Mouse (Mus musculus): Measurements from ENCODE around the gene Gm28551.
"Not testable (repeated sequence)": the region's sequence is repeated elsewhere in the genome, so short reads cannot be mapped to it uniquely, and the experiment has no call there.

The Gm28551 gene

DNA sequence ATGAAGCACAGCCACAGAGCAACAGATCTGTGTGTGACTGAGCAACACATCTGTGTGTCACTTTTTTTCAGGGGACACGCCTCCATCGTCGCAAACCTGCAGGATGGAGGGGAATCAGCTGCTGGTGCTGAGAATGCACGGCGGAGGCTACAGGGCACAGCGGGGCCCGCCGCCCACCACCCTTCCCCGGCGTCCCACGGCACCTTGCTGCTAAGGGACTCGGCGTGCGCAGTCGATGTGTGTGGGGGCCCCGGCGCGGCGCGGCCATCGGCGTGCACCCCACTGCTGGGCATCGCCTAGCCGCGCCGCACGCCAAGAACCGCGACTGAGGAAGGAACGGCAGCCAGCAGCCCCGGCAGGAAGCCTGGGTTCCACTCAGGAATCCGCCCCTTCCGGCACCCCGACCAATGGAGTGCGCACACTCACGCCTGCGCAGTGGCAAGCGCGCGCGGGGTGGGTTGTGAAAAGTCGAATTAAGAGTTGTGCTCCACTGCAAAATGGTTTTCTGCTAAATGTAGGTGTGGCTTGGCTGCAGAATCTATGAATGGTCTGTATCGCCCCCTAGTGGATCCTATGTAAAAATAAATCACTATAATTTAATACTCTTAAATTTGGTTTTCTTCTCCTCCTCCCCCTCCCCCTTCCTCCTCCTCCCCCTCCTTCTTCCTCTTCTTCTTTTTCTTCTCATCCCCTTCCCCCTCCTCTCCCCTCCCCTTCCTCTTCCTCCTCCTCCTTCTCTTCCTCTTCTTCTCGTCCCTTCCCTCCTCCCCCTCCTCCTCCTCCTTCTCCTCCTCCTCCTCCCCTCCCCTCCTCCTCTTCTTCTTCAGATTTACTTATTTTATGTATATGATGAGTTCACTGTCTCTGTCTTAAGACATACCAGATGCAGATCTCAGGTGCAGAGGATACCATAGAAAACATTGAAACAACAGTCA is at the start of gene Gm28551, which contains the start of the genes Asdurf and Asnsd1:
Gene Gm28551 (minus strand): TSS at position 341 of the 935 bp plus-strand sequence.
Gene Asdurf (minus strand): TSS at position 293 of the 935 bp plus-strand sequence.
Gene Asnsd1 (minus strand): TSS at position 426 of the 935 bp plus-strand sequence.
- peak; percentile 99 for DNase-seq (ENCODE audit: low spot score)

DNA sequence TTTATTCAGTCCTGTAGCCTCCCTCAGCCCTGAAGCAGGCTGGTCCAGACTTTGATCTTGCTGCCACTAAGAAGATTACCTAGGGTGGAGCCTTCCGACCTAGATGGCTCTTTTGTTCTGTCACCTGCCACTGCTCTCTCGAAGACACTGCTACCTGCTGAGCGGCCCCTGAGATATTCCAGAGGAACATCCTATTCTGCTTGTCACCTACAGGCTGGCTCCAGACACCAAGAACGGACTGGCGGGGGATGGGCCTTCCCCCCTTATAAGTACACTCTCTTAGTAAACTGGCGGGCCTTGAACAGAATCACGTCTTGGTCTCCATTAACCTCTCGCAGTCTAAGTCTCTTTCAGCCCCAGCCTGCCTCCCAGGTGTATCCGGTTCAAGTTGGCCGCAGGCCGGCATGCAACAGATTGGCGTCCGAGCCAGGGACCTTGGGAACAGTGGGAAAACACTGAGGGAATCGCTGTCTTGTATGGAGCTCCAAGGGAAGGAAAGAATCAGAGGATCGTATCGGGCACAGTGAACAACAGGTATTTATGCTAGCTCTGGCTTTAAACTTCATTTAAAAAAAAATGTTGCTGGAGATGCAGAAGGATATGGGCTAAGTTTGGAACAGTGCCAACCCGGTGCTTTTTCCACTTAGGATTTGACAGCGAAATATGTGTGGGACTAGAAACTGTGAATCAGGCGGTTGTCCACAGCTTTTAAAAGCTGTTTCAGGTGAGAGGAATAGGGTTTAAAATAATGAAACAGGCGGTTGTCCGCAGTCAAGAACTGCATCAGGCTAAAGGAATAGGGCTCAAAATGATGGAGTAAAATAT is 41.7 kb upstream of the Gm28551 start:
- DNase-seq (ENCODE audit: low spot score) = not testable (repeated sequence)

- no peak for DNase-seq (ENCODE audit: low spot score)
Measured at GRCm38 (mm10) chr1:53388762-53389161, 36.3 kb upstream of the Gm28551 start.

DNA sequence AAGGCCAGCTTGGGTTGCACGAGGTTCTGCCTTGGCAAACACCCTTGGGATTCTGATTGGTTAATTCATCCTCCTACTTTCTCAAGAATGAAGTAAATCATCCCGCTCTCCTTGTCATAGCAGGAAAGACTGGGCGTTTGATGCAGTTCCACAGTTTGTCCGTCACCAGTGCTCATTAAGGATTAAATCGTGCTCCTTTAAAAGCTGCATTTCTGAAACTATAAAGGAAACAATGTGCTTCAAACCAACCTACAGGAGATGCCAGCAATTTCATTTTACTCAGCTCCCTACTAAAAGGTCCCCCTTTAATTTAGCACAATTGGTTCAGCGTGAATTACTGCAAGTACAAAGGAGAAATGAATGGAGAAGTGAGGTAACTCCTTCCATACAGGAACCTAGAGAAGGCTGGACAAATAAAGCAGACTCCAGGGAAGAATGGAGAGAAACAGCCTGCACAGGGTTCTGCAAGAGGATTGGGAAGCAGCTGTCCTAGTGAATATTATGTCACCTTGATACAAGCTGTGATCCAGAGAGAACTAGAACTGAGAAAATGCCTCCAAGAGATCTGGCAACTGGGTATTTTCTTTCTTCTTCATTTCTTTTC is 31.7 kb upstream of the Gm28551 start:
- DNase-seq (ENCODE audit: low spot score) = no peak

GRCm38 (mm10) chr1:53377731-53378130 is 25.3 kb upstream of the Gm28551 start:
- no peak for DNase-seq (ENCODE audit: low spot score)

- not testable (repeated sequence) for DNase-seq (ENCODE audit: low spot score)
Measured at GRCm38 (mm10) chr1:53375965-53376364, 23.5 kb upstream of the Gm28551 start.

DNA sequence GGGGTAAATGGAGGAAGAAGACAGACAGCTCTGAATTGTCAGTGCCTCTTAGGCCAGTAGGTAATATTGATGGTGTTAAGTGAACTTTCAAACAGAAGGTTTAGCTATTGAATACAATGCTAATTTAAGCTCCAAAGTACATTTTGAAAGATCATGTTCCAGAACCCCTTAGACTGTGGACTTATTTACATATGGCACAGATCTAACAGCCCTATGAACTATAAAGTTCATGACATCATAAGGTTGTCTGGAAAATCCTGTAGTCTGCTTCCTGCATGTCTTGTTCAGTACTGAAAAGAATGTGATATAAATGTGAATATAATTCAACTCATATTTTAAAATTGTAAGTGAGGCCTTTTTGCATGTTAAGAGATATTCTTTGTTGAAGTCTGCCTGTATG is 6.5 kb upstream of the Gm28551 start:
- no peak for DNase-seq (ENCODE audit: low spot score)

DNA sequence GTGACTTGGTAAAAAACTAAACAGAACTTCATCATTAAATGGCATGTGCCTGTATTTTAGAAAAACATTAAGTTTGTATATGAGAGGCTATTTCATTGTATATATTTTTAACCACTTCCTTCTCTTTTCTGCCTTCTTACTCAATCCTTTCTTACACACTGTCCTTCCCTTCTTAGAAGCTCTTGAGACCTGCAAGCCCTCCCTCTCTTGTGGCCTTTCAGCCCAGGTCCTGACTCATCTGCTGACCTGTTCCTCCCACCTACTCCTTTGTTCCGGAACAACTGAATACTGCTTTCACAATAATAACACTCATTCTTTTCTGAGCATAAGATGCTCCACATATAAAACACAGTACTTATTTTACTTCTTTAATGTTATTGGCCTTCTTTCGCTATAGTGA is 11.4 kb downstream of the Gm28551 start:
- DNase-seq (ENCODE audit: low spot score) = no peak

- not testable (repeated sequence) for DNase-seq (ENCODE audit: low spot score)
Measured at GRCm38 (mm10) chr1:53337403-53337802, 15.1 kb downstream of the Gm28551 start.

DNA sequence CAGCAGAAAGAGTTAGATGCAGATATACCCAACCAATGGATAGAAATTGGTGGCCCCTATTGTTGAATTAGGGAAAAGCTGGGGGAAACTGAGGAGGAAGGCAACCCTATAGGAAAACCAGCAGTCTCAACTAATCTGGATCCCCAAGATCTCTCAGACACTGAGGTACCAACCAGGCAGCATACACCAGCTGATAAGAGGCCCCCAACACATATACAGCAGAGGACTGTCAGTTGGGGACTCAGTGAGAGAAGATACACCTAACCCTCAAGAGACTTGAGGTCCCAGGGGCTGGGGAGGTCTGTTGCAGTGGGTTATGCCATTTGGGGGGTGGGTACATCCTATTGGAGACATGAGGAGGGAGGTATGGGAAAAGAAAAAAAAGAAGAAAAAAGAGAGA is 17.0 kb downstream of the Gm28551 start:
- DNase-seq (ENCODE audit: low spot score) = no peak

DNA sequence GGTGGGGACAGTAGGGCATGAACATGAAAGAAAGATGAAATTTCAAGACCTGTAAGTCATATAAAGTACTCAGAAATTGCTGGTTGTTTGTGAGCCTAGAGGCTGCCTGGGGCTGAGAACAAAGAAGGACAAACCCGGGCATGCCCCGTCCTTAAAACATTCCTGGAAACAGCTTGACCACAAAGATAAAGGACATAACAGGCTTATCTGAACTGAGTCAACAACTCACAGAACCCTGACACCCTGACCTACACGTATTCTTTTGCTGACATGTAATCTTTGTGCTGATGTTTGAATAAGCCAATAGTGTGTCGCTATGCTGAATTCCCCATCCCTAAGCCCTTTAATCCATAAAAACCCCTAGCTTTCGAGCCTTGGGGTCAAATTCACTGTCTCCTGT is 18.9 kb downstream of the Gm28551 start:
- DNase-seq (ENCODE audit: low spot score) = not testable (repeated sequence)

DNA sequence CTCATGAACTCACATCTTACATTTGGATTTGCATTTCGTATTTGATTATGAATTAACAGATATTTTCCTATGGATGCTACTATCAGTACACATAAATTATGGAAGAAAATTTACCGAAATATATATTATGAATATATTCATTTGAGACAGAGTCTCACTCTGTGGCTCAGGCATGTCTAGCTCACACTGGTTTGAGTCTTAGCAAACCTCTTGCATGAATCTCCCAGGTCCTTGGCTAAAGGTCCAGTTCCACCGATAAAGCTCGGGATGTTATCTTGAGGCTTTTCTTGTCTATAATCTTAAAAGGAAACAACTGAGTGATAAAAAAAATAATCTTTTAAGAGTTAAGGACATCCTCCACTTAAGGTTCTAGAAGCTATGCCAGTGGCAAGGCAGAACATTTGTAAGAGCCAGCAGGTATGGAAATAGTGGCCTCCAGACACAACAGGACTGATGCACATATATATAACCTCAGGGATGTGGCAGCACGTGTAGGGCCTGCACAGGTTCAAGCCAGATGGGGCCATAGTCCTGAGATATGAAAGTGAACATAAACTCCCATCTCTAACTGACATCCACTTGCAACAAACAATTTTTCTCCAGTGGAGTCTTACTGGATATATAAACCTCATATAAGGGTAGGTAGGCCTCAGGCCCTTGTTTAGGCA is 27.5 kb downstream of the Gm28551 start:
- DNase-seq (ENCODE audit: low spot score) = no peak

GRCm38 (mm10) chr1:53324277-53324676 is 28.2 kb downstream of the Gm28551 start:
- DNase-seq (ENCODE audit: low spot score) = no peak

DNA sequence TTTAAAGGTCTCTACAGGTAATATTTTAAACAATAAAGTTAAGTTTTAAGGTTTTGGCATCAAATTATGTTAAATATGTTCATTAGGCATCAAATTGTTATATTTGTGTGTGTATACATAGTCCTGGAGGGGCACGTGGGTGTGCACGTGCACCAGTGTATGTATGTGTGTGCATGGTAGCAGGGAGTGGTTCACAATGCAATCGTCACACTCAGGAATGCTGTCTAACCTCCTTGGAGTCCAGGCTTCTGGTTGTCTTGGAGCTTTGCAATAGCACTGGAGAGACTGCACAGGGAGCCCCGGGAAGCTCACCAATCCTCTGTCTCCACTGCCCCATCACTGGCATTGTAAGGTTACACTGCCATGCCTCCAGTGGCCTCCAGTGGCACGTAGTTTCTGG is 29.2 kb downstream of the Gm28551 start:
- DNase-seq (ENCODE audit: low spot score) = no peak

DNA sequence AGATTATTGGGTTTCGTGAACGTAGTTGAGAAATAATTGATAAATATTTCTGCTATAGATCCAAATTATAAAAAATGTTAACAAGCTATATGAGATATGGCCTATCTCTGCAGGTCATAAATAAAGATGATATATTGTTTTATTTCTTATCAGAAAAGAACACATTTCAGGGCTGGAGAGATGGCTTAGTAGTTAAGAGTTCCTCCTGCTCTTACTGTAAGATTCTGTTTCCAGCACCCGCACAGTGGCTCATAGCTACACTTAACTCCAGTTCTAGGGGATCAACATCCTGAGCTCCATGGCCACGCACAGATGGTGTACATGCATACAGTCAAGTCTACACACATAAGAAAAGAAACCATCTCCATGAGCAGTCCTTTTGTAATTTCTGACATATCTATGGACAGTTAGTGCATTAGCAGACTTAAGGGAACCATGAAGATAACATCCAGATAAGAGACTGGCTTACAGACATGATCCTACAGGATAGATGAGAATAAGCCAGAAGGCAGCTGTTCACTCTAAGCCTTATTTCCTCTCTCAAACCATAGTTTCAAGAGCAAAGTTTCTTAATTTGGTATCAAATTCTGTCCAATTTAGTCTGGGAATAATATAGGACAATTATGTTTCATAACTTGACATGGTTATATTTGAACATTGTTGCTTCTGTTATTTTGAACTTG is 30.7 kb downstream of the Gm28551 start:
- no peak for DNase-seq (ENCODE audit: low spot score)

- peak; percentile 81 for DNase-seq (ENCODE audit: low spot score)
Measured at GRCm38 (mm10) chr1:53312989-53313967, 39.2 kb downstream of the Gm28551 start, which contains the start of gene Osgepl1. Gene Osgepl1 (plus strand): TSS chr1:53313624.

DNA sequence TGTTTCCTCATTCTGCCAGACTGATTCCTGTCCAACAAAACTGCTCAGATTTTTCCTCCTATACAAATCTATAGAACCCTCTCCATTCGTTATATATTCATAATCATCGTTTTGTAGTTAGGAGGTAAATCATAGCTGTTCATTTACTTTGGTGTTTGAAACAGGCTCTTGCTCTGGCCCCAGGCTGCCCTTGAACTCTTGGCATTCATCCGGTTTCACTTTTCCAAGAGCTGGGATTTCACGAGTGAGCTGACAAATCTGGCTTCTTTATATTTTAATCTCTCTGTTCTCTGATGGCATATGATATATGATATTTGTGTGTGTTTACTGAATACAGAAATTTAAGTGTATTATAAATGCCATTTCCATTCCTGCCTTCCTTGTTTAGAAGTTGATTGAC is 52.0 kb downstream of the Gm28551 start:
- DNase-seq (ENCODE audit: low spot score) = no peak

- peak; percentile 89 for DNase-seq (ENCODE audit: low spot score)
Measured at GRCm38 (mm10) chr1:53296581-53297383, 55.7 kb downstream of the Gm28551 start, which contains the start of the genes Pms1, Ormdl1 and Gm28778. Gene Pms1 (minus strand): TSS chr1:53297018. Gene Ormdl1 (plus strand): TSS chr1:53297095. Gene Gm28778 (plus strand): TSS chr1:53297111.

DNA sequence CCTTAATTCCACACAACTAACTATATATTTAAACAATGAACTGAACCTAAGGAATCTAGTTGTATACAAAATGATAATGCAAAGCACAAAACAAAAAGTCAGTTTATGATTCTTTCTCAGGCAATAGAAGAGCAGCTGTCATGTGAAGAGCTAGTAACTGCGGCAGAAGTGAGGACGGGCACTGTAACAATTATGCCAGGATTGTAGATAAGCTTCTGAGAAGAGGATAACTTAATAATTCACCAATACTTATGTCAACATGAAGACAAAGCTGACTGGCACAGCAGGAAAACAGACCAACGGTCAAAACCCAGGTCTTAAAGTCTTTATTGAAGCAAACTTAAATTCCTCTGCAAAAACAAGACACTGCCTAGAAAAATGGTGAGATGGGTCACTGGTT is 61.3 kb downstream of the Gm28551 start:
- DNase-seq (ENCODE audit: low spot score) = no peak
